Mouse (Mus musculus) lung, postnatal 0 days (tissue): ENCODE data around the gene Folh1. TPM values are rescaled to one million over a fixed set of nuclear protein-coding genes. Genes with fewer than 3 reads are reported as not detected.
"Not testable (repeated sequence)": the region's sequence is repeated elsewhere in the genome, so short reads cannot be mapped to it uniquely, and the experiment has no call there.

Experiments
- ATAC-seq: fragments of 200-750 bp; cut with Nextera tagmentation; 2 replicates; pipeline ENCODE4 v1.8.0; 2017; ENCODE audit warnings: moderate library complexity
- DNase-seq: peaks from one replicate; pipeline ENCODE4 v3.0.0-alpha.2; 2016; ENCODE audit warnings: low spot score
- H3K27ac ChIP-seq: fragments of 300-500 bp; sonication (generic); 2 replicates; pipeline ENCODE4 v1.5.1; 2014; ENCODE audit warnings: antibody characterized with exemption, mild to moderate bottlenecking, low read length, mixed read lengths
- H3K27me3 ChIP-seq: fragments of 300-500 bp; sonication (generic); replicated peaks from 2 replicates; pipeline ENCODE4 v1.6.1; 2014; ENCODE audit warnings: low read length, mixed read lengths; ENCODE audit not compliant: insufficient read depth
- H3K36me3 ChIP-seq: fragments of 300-500 bp; sonication (generic); 2 replicates; pipeline ENCODE4 v1.6.1; 2014; ENCODE audit warnings: low read length, mixed read lengths; ENCODE audit not compliant: insufficient read depth
- H3K4me1 ChIP-seq: fragments of 300-500 bp; sonication (generic); 2 replicates; pipeline ENCODE4 v1.6.1; 2014; ENCODE audit warnings: antibody characterized with exemption, low read depth, low read length, mixed read lengths; ENCODE audit not compliant: insufficient read depth
- H3K4me2 ChIP-seq: fragments of 300-500 bp; sonication (generic); replicated peaks from 2 replicates; pipeline ENCODE4 v1.6.1; 2014; ENCODE audit warnings: low read depth, mild to moderate bottlenecking, low read length, moderate library complexity, mixed read lengths
- H3K4me3 ChIP-seq: fragments of 300-500 bp; sonication (generic); 2 replicates; pipeline ENCODE4 v1.5.1; 2014; ENCODE audit warnings: low read depth, low read length
- H3K9ac ChIP-seq: fragments of 300-500 bp; sonication (generic); replicated peaks from 2 replicates; pipeline ENCODE4 v1.6.1; 2014; ENCODE audit warnings: low read depth, mild to moderate bottlenecking
- H3K9me3 ChIP-seq: fragments of 300-500 bp; sonication (generic); 2 replicates; pipeline ENCODE4 v1.6.1; 2016; ENCODE audit warnings: low read length, mixed read lengths
- CTCF ChIP-seq: IDR thresholded peaks from 2 replicates; pipeline ENCODE4 v1.5.1; 2016; ENCODE audit warnings: antibody characterized with exemption, mild to moderate bottlenecking
- EP300 ChIP-seq: IDR thresholded peaks from 2 replicates; pipeline ENCODE4 v1.6.1; 2016; ENCODE audit warnings: antibody characterized with exemption, mild to moderate bottlenecking, control low read depth
- WGBS: fragments of 180-500 bp; shearing (Covaris S2); extraction: QIAGEN DNeasy Blood & Tissue Kit; methylation state at CpG from one replicate; pipeline ENCODE4 v1.1.7; 2014; 5-methylcytosine and 5-hydroxymethylcytosine counted together
- polyA plus RNA-seq: library from polyadenylated mRNA; unstranded; fragments of >200 nt; fragmentation: Nextera tagmentation; extraction: Ambion mirVana; gene quantifications from 2 replicates; pipeline ENCODE4 v1.2.1, GENCODE M21; 2015

Folh1 gene
- 0.07 and 0.10 TPM in 2 replicates for polyA plus RNA-seq

GRCm38 (mm10) chr7:86775617-86776325 lies at the start of gene Folh1:
Gene Folh1 (minus strand): TSS chr7:86775943.
- no peaks in the 10 kb centered on the region for H3K27me3 ChIP-seq
- H3K4me2 ChIP-seq: 0 out of 2 replicates have a peak within 1 kb of the TSS, but pooled peaks have one; percentile 17
- WGBS: 11% methylated on average over 11 of the region's 11 CpGs
- H3K9me3 ChIP-seq: no peaks in the 10 kb centered on the region
- no peaks in the 10 kb centered on the region for H3K36me3 ChIP-seq
- ATAC-seq (no peak), DNase-seq (no peak)
- H3K4me1 ChIP-seq: no peaks in the 10 kb centered on the region
- no peak within 1 kb of the TSS for H3K27ac ChIP-seq
- TF ChIP-seq CTCF: no peak
- H3K4me3 ChIP-seq: no peak within 1 kb of the TSS
- no peak within 1 kb of the TSS for H3K9ac ChIP-seq

- TF ChIP-seq EP300 (no peak), CTCF (no peak)
- ATAC-seq (no peak), DNase-seq (no peak)
- Histone ChIP-seq H3K9ac (no peak overlapping the region), H3K4me1 (no peaks in the 10 kb centered on the region), H3K27ac (no peak overlapping the region), H3K4me3 (no peak overlapping the region), H3K36me3 (no peaks in the 10 kb centered on the region), H3K4me2 (no peak overlapping the region), H3K9me3 (no peaks in the 10 kb centered on the region), H3K27me3 (no peaks in the 10 kb centered on the region)
- 47% methylated on average over 1 of the region's 1 CpGs for WGBS
Measured at GRCm38 (mm10) chr7:86816466-86816865, 40.7 kb upstream of the Folh1 start.

- 79% methylated on average over 6 of the region's 6 CpGs for WGBS
- H3K4me2 ChIP-seq, H3K4me3 ChIP-seq, H3K36me3 ChIP-seq, ATAC-seq, H3K9me3 ChIP-seq, H3K27ac ChIP-seq, H3K27me3 ChIP-seq, DNase-seq, H3K4me1 ChIP-seq, H3K9ac ChIP-seq: not testable (repeated sequence)
Measured at GRCm38 (mm10) chr7:86815716-86816115, 40.0 kb upstream of the Folh1 start.

- not testable (repeated sequence) for H3K36me3 ChIP-seq
Measured at GRCm38 (mm10) chr7:86815241-86815640, 39.5 kb upstream of the Folh1 start.

GRCm38 (mm10) chr7:86794727-86795126 lies 19.0 kb upstream of the Folh1 start, which contains the start of gene Vmn2r77:
Gene Vmn2r77 (plus strand): TSS chr7:86795027.
- no peaks in the 10 kb centered on the region for H3K27me3 ChIP-seq
- no peak within 1 kb of the TSS for H3K27ac ChIP-seq
- ATAC-seq (no peak), DNase-seq (no peak)
- no peaks in the 10 kb centered on the region for H3K9me3 ChIP-seq
- TF ChIP-seq CTCF (no peak), EP300 (no peak)
- no peak within 1 kb of the TSS for H3K4me2 ChIP-seq
- no peak within 1 kb of the TSS for H3K9ac ChIP-seq
- H3K4me1 ChIP-seq: no peaks in the 10 kb centered on the region
- H3K36me3 ChIP-seq: no peaks in the 10 kb centered on the region
- H3K4me3 ChIP-seq: no peak within 1 kb of the TSS

More at GRCm38 (mm10) chr7:86815241-86815640, 39.5 kb upstream of the Folh1 start:
- H3K9me3 ChIP-seq, DNase-seq, H3K4me3 ChIP-seq, H3K4me1 ChIP-seq, H3K27ac ChIP-seq, H3K4me2 ChIP-seq, ATAC-seq, H3K27me3 ChIP-seq, H3K9ac ChIP-seq: not testable (repeated sequence)
- 91% methylated on average over 3 of the region's 5 CpGs for WGBS

GRCm38 (mm10) chr7:86771621-86772020 lies 4.1 kb downstream of the Folh1 start:
- Histone ChIP-seq H3K27ac (no peak overlapping the region), H3K36me3 (no peaks in the 10 kb centered on the region), H3K27me3 (no peaks in the 10 kb centered on the region), H3K4me2 (no peak overlapping the region), H3K9ac (no peak overlapping the region), H3K4me3 (no peak overlapping the region), H3K9me3 (no peaks in the 10 kb centered on the region), H3K4me1 (no peaks in the 10 kb centered on the region)
- TF ChIP-seq CTCF: no peak
- TF ChIP-seq EP300: no peak
- ATAC-seq (no peak), DNase-seq (no peak)
- 78% methylated on average over 3 of the region's 3 CpGs for WGBS

GRCm38 (mm10) chr7:86764628-86765027 lies 11.1 kb downstream of the Folh1 start:
- H3K36me3 ChIP-seq: no peaks in the 10 kb centered on the region
- no peaks in the 10 kb centered on the region for H3K4me1 ChIP-seq
- H3K4me2 ChIP-seq: no peak overlapping the region
- TF ChIP-seq EP300 (no peak), CTCF (no peak)
- H3K9ac ChIP-seq: no peak overlapping the region
- no peak overlapping the region for H3K27ac ChIP-seq
- no peak overlapping the region for H3K4me3 ChIP-seq
- H3K9me3 ChIP-seq: no peaks in the 10 kb centered on the region
- no peaks in the 10 kb centered on the region for H3K27me3 ChIP-seq
- DNase-seq: no peak
- ATAC-seq: no peak
